Mouse (Mus musculus) spleen, adult 2 months (tissue): ENCODE measurements around the gene Auts2. TPM values are rescaled to one million over a fixed set of nuclear protein-coding genes. Genes with fewer than 3 reads are reported as not detected.

Source experiments
- DNase-seq, 2 experiments: peaks; one replicate each; pipeline versions ENCODE4 v3.0.0 to v3.0.0-alpha.2; 2012 to 2021; ENCODE audit warnings: low spot score in 2 of 2, low read depth in 1 of 2
- H3K27ac ChIP-seq: fragments of 200-500 bp; 2 replicates; pipeline ENCODE4 v1.5.1; 2012; ENCODE audit warnings: low read length, inconsistent platforms; ENCODE audit not compliant: insufficient read depth
- H3K27me3 ChIP-seq: fragments of 200-500 bp; 2 replicates; pipeline ENCODE4 v1.6.1; 2012; ENCODE audit warnings: mild to moderate bottlenecking, moderate library complexity, low read length, inconsistent platforms; ENCODE audit not compliant: control insufficient read depth, insufficient read depth
- H3K36me3 ChIP-seq: fragments of 200-500 bp; 2 replicates; pipeline ENCODE4 v1.6.1; 2012; ENCODE audit warnings: mild to moderate bottlenecking, low read length, inconsistent platforms; ENCODE audit not compliant: control insufficient read depth, insufficient read depth
- H3K4me1 ChIP-seq: fragments of 200-500 bp; 2 replicates; pipeline ENCODE4 v1.6.1; 2011; ENCODE audit warnings: inconsistent platforms; ENCODE audit not compliant: control insufficient read depth, insufficient read depth, insufficient read length
- H3K4me3 ChIP-seq: fragments of 200-500 bp; 2 replicates; pipeline ENCODE4 v1.5.1; 2011; ENCODE audit warnings: mild to moderate bottlenecking, inconsistent platforms; ENCODE audit not compliant: insufficient read depth, insufficient read length; ENCODE audit errors: extremely low read depth
- CTCF ChIP-seq: fragments of 200-500 bp; IDR thresholded peaks from 2 replicates; pipeline ENCODE4 v1.5.1; 2011; ENCODE audit warnings: mild to moderate bottlenecking, inconsistent platforms; ENCODE audit not compliant: insufficient read depth, insufficient read length, insufficient replicate concordance; ENCODE audit errors: extremely low read depth
- POLR2A ChIP-seq: fragments of 200-500 bp; IDR thresholded peaks from 2 replicates; pipeline ENCODE4 v1.6.1; 2011; ENCODE audit warnings: low read depth, low read length, inconsistent platforms
- WGBS: fragments of 180-500 bp; shearing (Covaris S2); methylation state at CpG from one replicate; pipeline ENCODE4 v1.1.7; 2018; 5-methylcytosine and 5-hydroxymethylcytosine counted together
- polyA plus RNA-seq: library from polyadenylated mRNA; depleted of rRNA; stranded (reverse); fragments of >200 nt; gene quantifications from 2 replicates; pipeline ENCODE4 v1.2.3, GENCODE M21; 2012

Gene Auts2
- polyA plus RNA-seq, 1 experiment: 1.3 TPM

DNA sequence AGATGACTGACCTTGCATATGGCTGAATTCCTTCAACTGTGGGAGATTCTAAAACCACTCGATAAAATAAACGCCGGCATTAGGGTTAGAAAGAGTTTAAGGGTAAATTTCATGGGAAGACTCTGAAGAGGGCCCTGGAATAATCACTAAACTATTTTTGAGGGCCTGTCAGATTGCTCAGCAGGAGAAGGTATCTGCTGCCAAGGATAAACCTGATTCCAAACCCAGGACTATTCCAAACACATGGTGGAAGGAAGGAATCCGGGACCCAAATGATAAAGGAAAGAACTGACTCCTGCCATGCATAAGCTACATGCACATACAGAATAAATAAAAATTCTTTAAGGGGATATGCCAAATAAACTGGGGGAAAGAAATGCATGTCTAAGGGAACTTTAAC lies 399.0 kb downstream of the Auts2 start:
- Histone ChIP-seq H3K27me3 (no peaks in the 10 kb centered on the region), H3K4me1 (no peaks in the 10 kb centered on the region), H3K4me3 (no peak overlapping the region), H3K27ac (no peak overlapping the region), H3K36me3 (no peaks in the 10 kb centered on the region)
- no peak for DNase-seq
- no peak for TF ChIP-seq POLR2A
- TF ChIP-seq CTCF: no peak
- 90% methylated on average over 4 of the region's 4 CpGs for WGBS

- no peak overlapping the region for H3K27ac ChIP-seq
- DNase-seq: no peak
- H3K4me3 ChIP-seq: no peak overlapping the region
- no peaks in the 10 kb centered on the region for H3K36me3 ChIP-seq
- TF ChIP-seq POLR2A (no peak), CTCF (no peak)
- no peaks in the 10 kb centered on the region for H3K27me3 ChIP-seq
- no peaks in the 10 kb centered on the region for H3K4me1 ChIP-seq
- WGBS: 93% methylated on average over 4 of the region's 4 CpGs
Measured at GRCm38 (mm10) chr5:132140816-132141215, 402.3 kb downstream of the Auts2 start.

DNA sequence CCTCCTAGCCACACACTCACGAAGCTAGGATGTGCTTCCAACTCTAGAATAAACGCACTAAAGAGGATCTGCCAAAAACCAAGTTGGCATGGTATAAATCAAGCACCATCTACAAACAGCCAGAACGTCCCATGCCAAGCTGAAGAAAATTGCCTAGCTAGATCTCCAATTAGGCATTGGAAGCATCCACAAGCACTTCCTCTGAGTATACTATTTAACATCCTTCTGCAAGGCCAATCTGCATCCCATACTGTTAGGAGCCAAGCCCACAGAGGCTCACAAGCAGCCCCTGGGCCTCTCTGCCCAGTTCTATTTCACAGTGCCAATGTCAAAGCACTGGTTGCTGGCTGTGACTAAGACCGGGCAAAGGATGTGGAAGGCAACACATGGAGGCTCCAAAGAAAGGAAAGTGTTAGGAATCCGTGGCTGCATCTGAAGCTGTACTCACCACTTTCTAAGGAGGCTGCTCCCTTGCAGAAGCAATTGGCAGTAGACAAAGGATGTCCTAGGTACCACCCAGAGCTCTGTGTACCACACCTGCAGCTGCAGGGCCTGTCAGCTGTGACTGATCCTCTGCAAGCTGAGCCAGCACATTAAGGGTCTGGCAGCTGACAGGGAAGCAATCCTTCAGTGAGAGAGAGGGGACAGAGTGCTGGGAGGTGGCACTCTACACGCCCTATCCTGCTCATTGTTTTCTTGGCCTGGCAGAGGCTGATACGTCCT lies 407.0 kb downstream of the Auts2 start:
- Histone ChIP-seq H3K36me3 (no peaks in the 10 kb centered on the region), H3K4me3 (no peak overlapping the region), H3K27ac (no peak overlapping the region), H3K27me3 (no peaks in the 10 kb centered on the region), H3K4me1 (no peaks in the 10 kb centered on the region)
- DNase-seq: no peak
- 72% methylated on average over 7 of the region's 7 CpGs for whole genome bisulfite sequencing
- no peak for TF ChIP-seq CTCF
- no peak for TF ChIP-seq POLR2A

GRCm38 (mm10) chr5:132131948-132132347 lies 411.2 kb downstream of the Auts2 start:
- DNase-seq: no peak
- Histone ChIP-seq H3K36me3 (no peaks in the 10 kb centered on the region), H3K4me1 (no peaks in the 10 kb centered on the region), H3K27ac (no peak overlapping the region), H3K27me3 (no peaks in the 10 kb centered on the region), H3K4me3 (no peak overlapping the region)
- WGBS: 81% methylated on average over 3 of the region's 3 CpGs
- TF ChIP-seq CTCF (no peak), POLR2A (no peak)

GRCm38 (mm10) chr5:132130577-132130976 lies 412.6 kb downstream of the Auts2 start:
- no peak for TF ChIP-seq POLR2A
- H3K27me3 ChIP-seq: no peaks in the 10 kb centered on the region
- no peak overlapping the region for H3K4me3 ChIP-seq
- 11% methylated on average over 4 of the region's 4 CpGs for WGBS
- no peak for DNase-seq
- no peaks in the 10 kb centered on the region for H3K4me1 ChIP-seq
- no peaks in the 10 kb centered on the region for H3K36me3 ChIP-seq
- no peak overlapping the region for H3K27ac ChIP-seq

- Histone ChIP-seq H3K27me3 (no peaks in the 10 kb centered on the region), H3K4me3 (no peak overlapping the region), H3K27ac (no peak overlapping the region), H3K4me1 (no peaks in the 10 kb centered on the region), H3K36me3 (no peaks in the 10 kb centered on the region)
- DNase-seq: no peak
- WGBS: 95% methylated on average over 12 of the region's 12 CpGs
- no peak for TF ChIP-seq POLR2A
- no peak for TF ChIP-seq CTCF
Measured at GRCm38 (mm10) chr5:132126626-132127025, 416.5 kb downstream of the Auts2 start.

DNA sequence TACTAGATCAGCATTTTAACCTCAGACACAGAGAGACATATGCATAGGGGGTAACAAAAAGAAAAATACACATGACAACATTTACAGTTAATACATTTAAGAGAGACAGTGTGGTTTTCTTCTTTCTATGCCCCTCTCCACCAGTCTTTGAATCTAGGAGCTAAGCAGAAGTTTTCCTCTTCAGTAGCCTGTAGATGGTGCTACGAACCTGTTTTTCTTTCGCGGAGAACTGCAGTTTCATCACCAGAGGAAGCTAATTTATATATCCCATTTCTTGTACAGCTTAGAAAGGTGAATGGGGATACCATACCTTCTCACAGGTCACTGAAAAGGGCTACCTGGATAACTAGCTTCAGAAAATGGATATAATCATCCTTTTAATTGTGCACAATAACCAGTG lies 427.5 kb downstream of the Auts2 start:
- Histone ChIP-seq H3K4me3 (no peak overlapping the region), H3K4me1 (no peaks in the 10 kb centered on the region), H3K36me3 (no peaks in the 10 kb centered on the region), H3K27me3 (no peaks in the 10 kb centered on the region), H3K27ac (no peak overlapping the region)
- TF ChIP-seq POLR2A (no peak), CTCF (no peak)
- DNase-seq: no peak
- 70% methylated on average over 3 of the region's 3 CpGs for WGBS
